Mouse (Mus musculus) MEL (cell line): ENCODE results near the gene Maml3.

Experiments used
- CTCF ChIP-seq, 3 experiments: IDR thresholded peaks in 2 of 3; conservative IDR thresholded peaks in 1 of 3; 2 replicates each; pipeline ENCODE4 v1.5.1; 2011 to 2012; ENCODE audit warnings: low read length in 3 of 3, low read depth in 2 of 3, mild to moderate bottlenecking in 2 of 3, improper control_type of control experiment in 1 of 3, inconsistent platforms in 1 of 3, mixed read lengths in 1 of 3, moderate library complexity in 1 of 3; ENCODE audit not compliant: control insufficient read depth in 1 of 3, insufficient read depth in 1 of 3, poor library complexity in 1 of 3, severe bottlenecking in 1 of 3
- EP300 ChIP-seq, 2 experiments: IDR thresholded peaks; 2 replicates each; pipeline ENCODE4 v1.6.1; 2011; ENCODE audit warnings: improper control_type of control experiment in 2 of 2, low read length in 2 of 2, low read depth in 1 of 2, mild to moderate bottlenecking in 1 of 2
- ETS1 ChIP-seq: IDR thresholded peaks from 2 replicates; pipeline ENCODE4 v1.6.1; 2012; ENCODE audit warnings: low read depth, mild to moderate bottlenecking, inconsistent platforms, low read length, improper control_type of control experiment, moderate library complexity
- MAX ChIP-seq: IDR thresholded peaks from 2 replicates; pipeline ENCODE4 v1.6.1; 2011; ENCODE audit warnings: low read length, improper control_type of control experiment
- POLR2A ChIP-seq, 2 experiments: IDR thresholded peaks; 2 replicates each; pipeline ENCODE4 v1.6.1; 2011 to 2012; ENCODE audit warnings: low read length in 2 of 2, mild to moderate bottlenecking in 2 of 2, control low read depth in 1 of 2, improper control_type of control experiment in 1 of 2, low read depth in 1 of 2, moderate library complexity in 1 of 2; ENCODE audit not compliant: control insufficient read depth in 1 of 2, insufficient read depth in 1 of 2, poor library complexity in 1 of 2
- USF1 ChIP-seq: IDR thresholded peaks from 2 replicates; pipeline ENCODE4 v1.6.1; 2014; ENCODE audit warnings: low read depth, mild to moderate bottlenecking, inconsistent platforms, low read length, improper control_type of control experiment, moderate library complexity

DNA sequence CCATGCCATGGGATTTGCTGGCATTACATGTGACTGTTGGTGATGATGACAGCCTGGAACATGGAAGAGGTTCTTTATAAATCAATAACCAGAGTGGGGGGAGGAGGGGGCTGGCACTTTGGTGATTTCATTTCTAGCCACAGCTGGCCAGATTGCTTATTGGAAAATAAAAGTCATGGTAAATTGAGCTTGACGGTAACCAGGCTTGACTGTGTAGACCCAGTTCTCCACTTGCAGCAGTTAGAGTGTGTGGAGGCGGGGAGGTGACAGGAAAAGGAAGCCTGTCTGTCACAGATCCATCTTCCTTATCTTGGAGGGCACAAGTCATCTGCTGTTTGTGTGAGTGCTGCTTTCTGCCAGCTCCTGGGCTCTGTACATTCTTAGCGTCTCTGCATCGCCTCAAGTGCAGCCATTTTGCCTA is 360.5 kb downstream of the Maml3 start:
- TF ChIP-seq POLR2A (IDR thresholded peaks at IDR 0.05; ENCODE audit: control insufficient read depth in 1 of 2, insufficient read depth in 1 of 2, low read depth in 1 of 2, low read length in 2 of 2, poor library complexity in 1 of 2) = peak in 1 of 2 experiments; percentile 45; a peak in 2 of 4 replicates
- no peak for TF ChIP-seq CTCF (IDR thresholded peaks at IDR 0.05 in 2 of 3, conservative IDR thresholded peaks at IDR 0.05 in 1 of 3; ENCODE audit: control insufficient read depth in 1 of 3, insufficient read depth in 1 of 3, low read depth in 2 of 3, low read length in 3 of 3, poor library complexity in 1 of 3, severe bottlenecking in 1 of 3)
- peak; percentile 32; the same call in 1 of the 2 replicates for TF ChIP-seq USF1
- peak; percentile 90 for TF ChIP-seq ETS1
- peak; percentile 94 to 96 for TF ChIP-seq EP300 (IDR thresholded peaks at IDR 0.05; ENCODE audit: low read depth in 1 of 2, low read length in 2 of 2)
- peak; percentile 55; the same call in 1 of the 2 replicates for TF ChIP-seq MAX
